Mouse (Mus musculus): ENCODE data around the gene Spata5. TPM values are rescaled to one million over a fixed set of nuclear protein-coding genes. Genes with fewer than 3 reads are reported as not detected.

Gene Spata5
- total RNA-seq (2021), result 10 to 100 TPM; 15.6 to 18.3 TPM
- long read RNA-seq, experiment 1, transcript Spata5-202 (16 exons, 3,295 nt), result major isoform, 8 of 13 reads
- long read RNA-seq, experiment 1, partial matches to known transcripts, result 2 of 13 reads
- long read RNA-seq, experiment 1, other reads (novel, unspliced or antisense), result 1 of 13 reads
- long read RNA-seq, experiment 2, transcript Spata5-202 (16 exons, 3,295 nt), result major isoform, 7 of 13 reads
- long read RNA-seq, experiment 2, partial matches to known transcripts, result 1 of 13 reads
- long read RNA-seq, experiment 2, other reads (novel, unspliced or antisense), result 3 of 13 reads

- peak; percentile 97 to 98 for DNase-seq
- intact Hi-C loops (cut with DNase I), result no loop called here
Measured at GRCm38 (mm10) chr3:37419458-37419991, at the start of gene Spata5. Gene Spata5 (plus strand): TSS chr3:37419896.

GRCm38 (mm10) chr3:37370407-37370806, 49.3 kb upstream of the Spata5 start:
- intact Hi-C loops (cut with DNase I), result no loop called here

DNA sequence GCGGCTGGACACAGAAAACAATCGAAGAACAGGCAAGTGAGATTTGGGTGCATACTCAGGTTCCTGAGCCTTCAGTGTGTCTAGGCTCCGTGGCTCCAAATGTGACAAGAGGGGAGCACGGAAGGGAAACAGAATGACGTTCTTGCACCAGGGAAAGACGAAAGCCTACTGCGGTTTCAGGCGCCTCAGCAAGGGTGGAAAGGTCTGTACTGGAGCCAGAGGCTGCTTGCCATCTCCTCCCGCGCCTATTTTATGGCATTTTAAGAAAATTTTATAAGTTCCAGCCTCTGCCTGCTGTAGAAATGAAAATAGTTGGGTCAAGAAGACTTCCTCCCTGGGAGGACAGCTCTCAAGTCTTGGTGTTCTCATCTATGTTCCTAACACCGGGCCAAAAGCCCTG, 46.0 kb upstream of the Spata5 start:
- intact Hi-C loops (cut with DNase I), result no loop called here
- DNase-seq, result no peak

More at GRCm38 (mm10) chr3:37370407-37370806, 49.3 kb upstream of the Spata5 start:
- DNase-seq, result no peak

- intact Hi-C loops (cut with DNase I), result no loop called here
- DNase-seq, result no peak
Measured at GRCm38 (mm10) chr3:37377926-37378325, 41.8 kb upstream of the Spata5 start.

- intact Hi-C loops (cut with DNase I), result no loop called here
- no peak for DNase-seq
Measured at GRCm38 (mm10) chr3:37378412-37378811, 41.3 kb upstream of the Spata5 start.

- no peak for DNase-seq
- intact Hi-C loops (cut with DNase I), result no loop called here
Measured at GRCm38 (mm10) chr3:37379201-37379600, 40.5 kb upstream of the Spata5 start.

GRCm38 (mm10) chr3:37379930-37380881, 39.5 kb upstream of the Spata5 start:
- peak; percentile 63 to 65 for DNase-seq
- intact Hi-C loops (cut with DNase I), result no loop called here

DNA sequence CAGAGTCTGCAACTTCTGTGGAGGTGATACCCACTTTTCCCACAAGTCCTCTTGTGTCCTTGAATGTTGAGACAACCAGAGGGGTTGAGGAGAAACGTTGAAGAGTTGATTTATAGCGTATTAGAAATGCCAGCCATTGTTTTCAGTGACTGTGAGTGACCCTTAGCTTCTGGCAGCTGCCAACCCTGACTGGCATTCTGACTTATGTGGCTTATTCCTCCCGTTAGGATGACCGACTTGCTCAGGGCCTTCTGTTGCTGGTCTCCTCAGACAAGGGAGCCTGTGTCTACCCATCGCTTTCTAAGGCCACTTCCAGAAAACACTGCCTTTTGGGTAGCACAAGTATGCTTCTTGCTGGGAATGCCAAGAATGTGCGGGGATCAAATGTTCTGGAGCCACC, 38.2 kb upstream of the Spata5 start:
- DNase-seq, result no peak
- intact Hi-C loops (cut with DNase I), result no loop called here

- no peak for DNase-seq
Measured at GRCm38 (mm10) chr3:37383096-37383765, 36.5 kb upstream of the Spata5 start.

DNA sequence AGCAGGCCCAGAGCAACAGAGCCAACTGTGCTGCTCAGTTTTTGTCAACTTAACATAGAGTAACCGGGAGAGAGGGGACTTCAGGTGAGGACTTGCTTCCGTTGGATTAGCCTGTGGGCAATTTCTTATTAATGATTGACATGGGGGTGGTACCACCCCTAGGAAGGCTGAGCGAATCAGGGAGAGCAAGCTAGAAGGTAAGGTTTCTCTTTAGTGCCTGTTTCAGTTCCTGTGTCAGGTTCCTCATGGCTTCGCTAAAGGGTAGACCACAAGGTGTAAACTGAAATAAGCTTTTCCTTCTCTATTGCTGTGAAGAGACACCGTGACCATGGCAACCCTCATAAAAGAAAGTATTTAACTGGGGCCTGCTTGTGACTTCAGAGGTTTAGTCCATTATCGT, 32.4 kb upstream of the Spata5 start:
- intact Hi-C loops (cut with DNase I), result no loop called here
- DNase-seq, result no peak

More at GRCm38 (mm10) chr3:37383096-37383765, 36.5 kb upstream of the Spata5 start:
- intact Hi-C loops (cut with DNase I), result no loop called here

- intact Hi-C loops (cut with DNase I), result no loop called here
Measured at GRCm38 (mm10) chr3:37396930-37397608, 22.6 kb upstream of the Spata5 start.

GRCm38 (mm10) chr3:37397646-37398045, 22.1 kb upstream of the Spata5 start:
- no peak for DNase-seq
- intact Hi-C loops (cut with DNase I), result no loop called here

More at GRCm38 (mm10) chr3:37396930-37397608, 22.6 kb upstream of the Spata5 start:
- no peak for DNase-seq

GRCm38 (mm10) chr3:37398661-37399395, 20.9 kb upstream of the Spata5 start:
- intact Hi-C loops (cut with DNase I), result no loop called here
- DNase-seq, result peak; percentile 80 to 83

DNA sequence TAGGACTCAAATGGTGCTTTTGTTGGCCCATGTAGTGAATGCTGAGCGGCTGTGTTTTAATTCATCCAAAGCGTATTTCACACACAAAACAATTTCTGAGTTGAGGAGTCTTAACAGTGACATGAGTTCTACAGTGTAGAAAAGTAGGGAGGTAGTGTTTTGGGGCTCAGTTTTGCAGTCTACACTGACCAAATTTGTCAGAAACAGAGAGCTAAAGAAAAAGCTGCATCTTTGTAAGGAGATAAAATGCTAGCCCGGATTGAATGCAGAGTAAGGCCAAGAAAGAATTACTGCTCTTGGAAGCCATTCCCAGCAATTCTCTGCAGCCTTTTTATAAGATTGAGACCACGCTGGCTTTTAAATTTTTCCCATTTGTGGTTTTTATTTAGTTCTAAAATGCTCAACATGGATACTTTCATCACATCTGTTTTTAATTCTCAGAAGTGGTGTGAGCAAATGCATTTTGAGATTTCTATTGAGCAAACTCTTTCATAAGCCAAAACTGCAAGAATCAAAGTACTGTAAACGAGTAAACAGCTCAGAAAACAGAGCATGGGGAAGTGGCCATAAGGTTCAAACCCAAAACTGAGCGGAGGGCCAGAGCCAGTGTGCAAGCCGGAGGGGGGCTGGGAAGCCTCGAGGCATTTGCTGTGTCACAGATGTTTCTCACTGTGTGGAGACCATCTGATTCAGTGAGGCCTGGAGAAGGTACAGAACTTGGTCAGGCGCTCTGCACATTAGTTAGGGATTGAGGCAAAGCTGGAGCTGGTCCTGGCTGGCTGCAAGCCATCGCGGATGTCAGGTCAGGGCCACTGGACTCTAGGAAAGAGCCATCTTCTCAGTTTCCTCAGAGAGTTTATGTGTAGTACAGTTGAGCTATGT, 17.7 kb upstream of the Spata5 start:
- peak; percentile 55 to 57 for DNase-seq

GRCm38 (mm10) chr3:37407598-37407997, 12.1 kb upstream of the Spata5 start:
- intact Hi-C loops (cut with DNase I), result no loop called here
- DNase-seq, result no peak

More for the DNA sequence above, 17.7 kb upstream of the Spata5 start:
- intact Hi-C loops (cut with DNase I), result no loop called here

DNA sequence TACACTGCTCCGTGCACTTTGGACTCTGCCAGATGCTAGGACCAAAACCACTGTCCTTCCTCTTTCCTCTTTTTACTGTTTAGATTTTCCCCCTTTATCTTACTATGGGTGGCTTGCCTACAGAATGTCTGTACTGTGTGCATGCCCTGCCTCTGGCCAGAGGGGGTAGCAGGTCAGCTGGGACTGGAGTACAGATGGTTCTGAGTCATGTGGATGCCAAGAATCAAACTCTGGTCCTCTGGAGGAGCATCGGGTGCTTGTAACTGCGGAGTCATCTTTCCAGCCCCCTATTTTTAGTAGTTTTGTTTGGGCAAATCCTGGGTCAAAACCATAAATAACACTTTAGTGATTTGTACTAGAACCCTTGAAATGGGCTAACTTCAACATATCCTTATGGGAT, 6.2 kb upstream of the Spata5 start:
- no peak for DNase-seq
- intact Hi-C loops (cut with DNase I), result loop anchor here (5.0 kb wide), 1 partner anchor 71 kb away; no protein-coding TSS in a partner anchor

GRCm38 (mm10) chr3:37414413-37414960, 5.2 kb upstream of the Spata5 start:
- intact Hi-C loops (cut with DNase I), result loop anchor here (2.0 to 5.0 kb wide), 2 partner anchors 72 to 196 kb away; no protein-coding TSS in a partner anchor
- DNase-seq, result peak; percentile 83 to 86

GRCm38 (mm10) chr3:37418341-37418740, 1.4 kb upstream of the Spata5 start:
- intact Hi-C loops (cut with DNase I), result no loop called here
- no peak for DNase-seq
